Mouse (Mus musculus): ENCODE measurements around the gene Fras1.

Fras1 gene

DNA sequence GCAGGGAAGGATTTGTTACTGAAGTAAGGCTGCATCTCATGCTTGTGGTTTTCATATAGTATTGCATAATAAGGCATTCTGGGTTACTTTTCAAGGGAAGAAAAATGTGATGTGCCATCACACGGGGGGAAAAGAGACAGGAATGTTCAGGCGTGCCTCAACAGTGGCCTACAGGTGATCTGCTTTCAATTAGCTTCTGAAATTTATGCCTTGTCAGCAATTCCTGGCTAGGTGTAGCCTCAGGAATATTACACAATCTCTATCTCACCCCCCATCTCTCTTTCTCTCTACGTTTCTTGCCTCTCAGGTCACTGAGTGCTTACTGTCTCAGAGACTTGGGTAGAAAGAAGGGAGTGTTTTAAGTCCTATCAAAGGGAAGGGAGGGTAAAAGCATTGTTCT is 204.9 kb downstream of the Fras1 start:
- DNase-seq (ENCODE audit: low read depth, low spot score) = peak; percentile 29

- no peak for DNase-seq (ENCODE audit: low read depth, low spot score)
Measured at GRCm38 (mm10) chr5:96579938-96580337, 206.2 kb downstream of the Fras1 start.

DNA sequence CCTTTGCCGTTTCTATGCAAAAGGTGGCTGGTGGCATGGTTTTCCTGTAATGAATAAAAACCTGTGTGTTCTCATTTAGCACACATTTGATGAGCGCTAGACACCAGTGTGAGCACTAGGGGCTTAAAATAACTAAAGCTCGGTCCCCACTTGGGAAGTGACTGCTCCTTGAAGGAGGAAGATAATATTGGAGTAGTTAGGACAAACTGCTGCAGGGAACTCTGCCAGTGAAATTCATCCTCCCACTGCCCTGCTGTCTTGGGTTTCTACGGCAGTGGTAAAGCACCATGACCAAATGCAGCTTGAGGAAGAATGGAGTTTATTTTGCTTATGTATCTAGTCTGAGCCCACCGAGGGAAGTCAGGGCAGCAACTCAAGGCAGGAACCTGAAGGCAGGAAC is 211.0 kb downstream of the Fras1 start:
- DNase-seq (ENCODE audit: low read depth, low spot score) = no peak

GRCm38 (mm10) chr5:96590621-96591020 is 216.9 kb downstream of the Fras1 start:
- DNase-seq (ENCODE audit: low read depth, low spot score) = no peak

- no peak for DNase-seq (ENCODE audit: low read depth, low spot score)
Measured at GRCm38 (mm10) chr5:96595793-96596192, 222.0 kb downstream of the Fras1 start.

- DNase-seq (ENCODE audit: low read depth, low spot score) = no peak
Measured at GRCm38 (mm10) chr5:96603974-96604769, 230.4 kb downstream of the Fras1 start.

GRCm38 (mm10) chr5:96608036-96608435 is 234.3 kb downstream of the Fras1 start:
- DNase-seq (ENCODE audit: low read depth, low spot score) = no peak

GRCm38 (mm10) chr5:96608581-96609280 is 235.0 kb downstream of the Fras1 start:
- no peak for DNase-seq (ENCODE audit: low read depth, low spot score)

DNA sequence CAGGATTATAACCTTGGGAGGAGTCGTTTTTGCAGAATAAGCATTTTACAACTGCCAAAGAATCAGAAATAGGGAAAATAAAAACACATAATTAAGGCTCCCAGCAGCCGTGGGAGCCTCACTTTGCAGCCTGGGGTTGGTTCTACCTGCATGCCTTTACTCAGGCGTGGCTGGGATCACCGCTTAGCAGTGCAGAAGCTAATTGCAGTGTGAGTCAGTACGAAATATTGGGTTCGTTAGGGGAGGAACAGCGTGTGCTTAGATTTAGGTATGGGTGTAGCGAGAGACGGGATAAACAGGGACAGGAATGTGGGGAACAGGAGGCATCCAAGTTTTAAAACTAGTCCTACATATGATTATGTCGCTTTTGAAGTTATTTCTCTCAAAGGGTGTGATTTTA is 238.3 kb downstream of the Fras1 start:
- DNase-seq (ENCODE audit: low read depth, low spot score) = no peak

DNA sequence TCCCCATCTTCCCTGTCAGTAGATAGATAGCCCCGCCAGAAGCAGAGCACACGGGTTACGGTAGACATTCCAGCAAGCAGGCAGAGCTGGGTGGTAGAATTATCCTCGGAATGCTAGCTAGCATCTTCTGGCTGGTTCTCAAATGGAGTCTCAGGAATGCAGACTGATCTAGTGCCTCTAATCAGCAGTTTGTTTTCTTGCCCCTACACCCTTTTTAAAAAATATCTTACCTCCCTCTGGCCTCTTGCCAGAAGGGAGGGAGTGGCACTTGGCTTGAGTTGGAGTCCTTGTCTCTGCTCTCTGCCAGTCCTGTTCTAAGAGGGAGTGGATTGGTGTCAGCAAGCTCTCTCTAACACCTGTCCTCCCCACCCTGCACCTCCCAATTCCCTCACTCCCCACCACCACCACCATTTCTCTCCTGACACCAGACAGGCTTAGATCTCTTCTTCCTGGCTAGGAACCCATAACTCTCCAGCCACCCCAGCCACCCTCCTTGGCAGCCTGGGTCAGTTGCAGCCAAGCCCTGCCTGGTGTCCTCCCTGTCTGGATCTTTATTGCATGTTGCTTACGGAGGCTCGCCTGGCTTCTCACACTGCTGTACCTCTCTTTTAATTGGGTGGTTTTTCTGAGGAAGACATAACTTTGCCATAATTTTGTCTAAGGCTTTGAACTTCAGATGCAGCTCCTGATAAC is 243.3 kb downstream of the Fras1 start:
- peak; percentile 45 for DNase-seq (ENCODE audit: low read depth, low spot score)

GRCm38 (mm10) chr5:96618008-96618407 is 244.3 kb downstream of the Fras1 start:
- peak; percentile 22 for DNase-seq (ENCODE audit: low read depth, low spot score)

DNA sequence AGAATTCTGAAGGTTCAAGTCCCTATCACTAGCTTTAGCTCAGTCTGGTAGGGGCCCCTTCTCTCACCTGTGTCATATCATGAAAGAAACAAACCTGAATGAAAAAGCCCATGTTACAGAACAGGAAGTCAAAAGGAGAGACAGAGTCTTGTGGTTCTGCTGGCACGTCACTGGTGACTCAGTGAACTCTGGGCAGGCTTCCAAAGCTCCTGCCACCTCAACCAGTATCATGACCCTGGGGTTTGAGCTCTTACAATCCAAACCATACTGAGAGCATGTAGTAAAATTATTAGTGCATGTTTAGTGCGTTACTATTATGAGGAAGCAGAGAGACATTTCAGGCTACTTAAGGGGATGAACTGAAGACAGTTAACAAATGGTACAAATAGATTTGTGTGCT is 246.5 kb downstream of the Fras1 start:
- peak; percentile 94 for DNase-seq (ENCODE audit: low read depth, low spot score)

GRCm38 (mm10) chr5:96620618-96621017 is 246.9 kb downstream of the Fras1 start:
- DNase-seq (ENCODE audit: low read depth, low spot score) = peak; percentile 72

DNA sequence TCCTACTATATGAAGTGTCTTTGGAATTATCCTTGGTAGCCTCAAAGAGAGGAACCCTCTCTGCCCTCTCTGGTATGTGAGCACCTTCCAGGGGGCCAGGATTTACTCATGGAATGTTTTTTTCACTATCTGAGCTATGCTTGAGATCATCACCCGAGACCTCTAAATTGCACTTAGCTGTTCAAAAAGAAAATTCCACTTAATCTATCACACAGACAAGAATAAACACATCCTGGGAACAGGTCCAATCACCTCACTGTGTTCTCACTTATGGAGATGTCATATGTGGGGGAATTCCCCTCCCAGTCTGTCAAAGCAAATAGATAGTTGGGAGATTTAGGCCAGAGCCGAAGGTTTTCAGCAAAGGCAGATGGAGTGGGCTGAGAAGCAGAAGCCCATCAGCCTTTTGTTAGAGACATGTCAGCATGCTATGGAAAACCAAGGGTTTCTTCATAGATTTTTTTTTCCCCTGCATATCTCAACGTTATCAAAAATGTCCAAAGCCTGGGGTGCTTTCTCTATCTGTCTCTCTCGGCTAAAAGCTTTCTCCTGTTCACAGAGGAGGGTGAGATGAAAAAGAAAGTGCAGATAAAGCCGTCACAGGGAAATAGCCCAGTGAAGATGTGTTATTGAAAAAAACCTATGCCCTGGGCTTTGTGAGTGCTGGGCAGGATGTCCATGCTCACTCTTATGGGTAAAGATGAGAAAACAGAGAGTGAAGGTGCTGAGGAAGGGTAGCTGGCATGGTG is 249.0 kb downstream of the Fras1 start:
- DNase-seq (ENCODE audit: low read depth, low spot score) = peak; percentile 52

DNA sequence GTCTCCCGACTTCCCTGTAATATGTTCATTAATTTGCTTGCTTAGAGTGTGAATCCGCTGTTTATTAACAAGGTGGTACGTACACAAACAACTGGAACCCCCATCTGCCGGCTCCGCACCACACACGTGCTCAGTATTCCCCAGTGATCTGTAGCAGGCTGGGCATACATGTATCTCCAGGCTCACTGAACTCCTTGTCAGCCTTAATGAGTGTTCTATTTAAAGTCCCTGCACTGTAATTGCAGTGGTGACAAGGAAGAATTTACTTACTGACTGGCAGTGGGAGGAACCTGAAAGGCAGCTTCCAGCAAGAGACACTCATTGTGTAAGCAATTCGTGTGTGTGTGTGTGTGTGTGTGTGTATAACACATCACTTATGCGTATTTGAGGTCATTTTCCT is 256.1 kb downstream of the Fras1 start:
- DNase-seq (ENCODE audit: low read depth, low spot score) = no peak

- no peak for DNase-seq (ENCODE audit: low read depth, low spot score)
Measured at GRCm38 (mm10) chr5:96635146-96635862, 261.5 kb downstream of the Fras1 start.

GRCm38 (mm10) chr5:96635866-96636265 is 262.1 kb downstream of the Fras1 start:
- no peak for DNase-seq (ENCODE audit: low read depth, low spot score)

GRCm38 (mm10) chr5:96639213-96639910 is 265.6 kb downstream of the Fras1 start:
- DNase-seq (ENCODE audit: low read depth, low spot score) = no peak

DNA sequence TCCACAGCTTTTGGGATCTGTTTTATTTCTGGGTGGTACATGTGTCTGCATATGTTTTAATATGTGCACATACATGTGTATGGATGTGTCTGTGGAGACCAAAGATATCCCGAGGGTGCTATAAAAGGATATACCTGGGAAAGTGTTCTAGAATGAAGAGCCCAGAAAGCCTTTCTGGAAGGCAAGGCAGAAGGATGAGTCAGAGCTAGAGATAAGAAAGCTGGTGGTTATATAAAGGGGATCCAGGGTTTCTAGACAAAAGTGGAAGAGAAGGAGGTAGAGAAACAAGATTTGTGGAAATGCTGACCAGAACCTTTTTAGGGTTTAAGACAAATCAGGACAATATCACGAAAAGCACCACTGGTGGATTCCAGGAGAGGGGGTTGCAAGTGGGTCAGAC is 267.5 kb downstream of the Fras1 start:
- DNase-seq (ENCODE audit: low read depth, low spot score) = no peak

DNA sequence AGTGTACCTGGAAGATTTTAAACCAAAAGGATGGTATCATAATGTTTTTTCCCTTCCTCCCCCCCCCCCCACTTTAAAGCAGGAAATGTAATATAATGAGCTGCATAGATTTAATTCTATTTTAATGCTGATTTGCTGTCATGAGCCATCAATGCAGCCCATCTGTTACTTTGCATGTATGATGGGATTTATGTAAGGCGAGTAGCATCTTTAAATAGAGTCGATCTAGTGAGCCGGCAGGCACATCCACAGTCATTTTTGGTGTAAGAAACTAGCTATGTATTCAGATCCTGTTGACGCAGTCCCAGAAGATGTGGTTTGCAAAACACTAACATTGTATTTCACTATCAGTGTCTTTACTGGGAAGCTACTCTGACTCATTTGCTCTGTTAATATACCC is 301.9 kb downstream of the Fras1 start:
- no peak for DNase-seq (ENCODE audit: low read depth, low spot score)

DNA sequence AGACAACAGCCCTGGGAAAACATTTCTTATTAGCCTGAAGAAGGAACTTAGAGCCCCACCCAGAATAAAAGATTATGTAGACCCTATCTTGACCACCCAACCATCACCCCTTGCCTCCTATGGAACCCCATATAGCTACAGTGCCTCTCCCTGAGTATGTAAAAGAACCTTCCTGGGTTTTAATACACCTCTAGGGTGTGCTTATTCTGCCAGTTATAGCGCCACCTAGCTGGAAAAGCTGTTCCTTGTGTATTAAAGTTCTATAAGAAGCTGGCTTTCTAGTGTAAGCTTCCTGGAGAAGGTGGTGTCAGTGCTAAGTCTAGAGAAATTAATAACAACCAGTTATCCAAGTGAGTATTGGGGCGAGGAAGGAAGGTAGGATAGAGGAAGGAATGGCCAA is 303.7 kb downstream of the Fras1 start:
- peak; percentile 64 for DNase-seq (ENCODE audit: low read depth, low spot score)

Data from 3T3-L1 (cell line).